Mouse (Mus musculus) CH12.LX (cell line): ENCODE results near the gene Tcte1. TPM values are rescaled to one million over a fixed set of nuclear protein-coding genes. Genes with fewer than 3 reads are reported as not detected.

Experiments used
- DNase-seq: peaks from one replicate; pipeline ENCODE4 v3.0.0-alpha.2; 2013; ENCODE audit errors: extremely low read depth
- H3K27ac ChIP-seq: 2 replicates; pipeline ENCODE4 v1.5.1; 2012; ENCODE audit warnings: low read depth, mild to moderate bottlenecking, control low read depth, moderate library complexity; ENCODE audit not compliant: insufficient read depth
- H3K27me3 ChIP-seq: replicated peaks from 2 replicates; pipeline ENCODE3; 2012; ENCODE audit warnings: inconsistent platforms
- H3K36me3 ChIP-seq, 2 experiments: replicated peaks in 1 of 2; 2 replicates each; pipeline versions ENCODE3 to v1.6.1; 2012; ENCODE audit warnings: inconsistent platforms in 1 of 2, low read length in 1 of 2, mild to moderate bottlenecking in 1 of 2, mixed read lengths in 1 of 2, moderate library complexity in 1 of 2; ENCODE audit not compliant: control insufficient read depth in 1 of 2, insufficient read depth in 1 of 2
- H3K4me1 ChIP-seq, 2 experiments: 2 replicates each; pipeline ENCODE4 v1.6.1; 2012; ENCODE audit warnings: inconsistent platforms in 1 of 2, moderate library complexity in 1 of 2; ENCODE audit not compliant: insufficient read depth in 2 of 2, control insufficient read depth in 1 of 2
- H3K4me2 ChIP-seq: 2 replicates; pipeline ENCODE4 v1.6.1; 2012; ENCODE audit warnings: low read depth, mild to moderate bottlenecking, control low read depth; ENCODE audit not compliant: poor library complexity, insufficient read depth, severe bottlenecking
- H3K4me3 ChIP-seq, 3 experiments: fragments of 150-350 bp in 1 of 3; sonication (generic) in 1 of 3; replicated peaks in 1 of 3; 2 replicates each; pipeline versions ENCODE3 to v1.5.1; 2011 to 2012; ENCODE audit warnings: low read depth in 2 of 3, low read length in 2 of 3, mild to moderate bottlenecking in 2 of 3, moderate library complexity in 2 of 3, control low read depth in 1 of 3, improper control_type of control experiment in 1 of 3, inconsistent platforms in 1 of 3, mixed read lengths in 1 of 3; ENCODE audit not compliant: poor library complexity in 1 of 3
- H3K79me2 ChIP-seq: replicated peaks from 2 replicates; pipeline ENCODE4 v1.6.1; 2012; ENCODE audit warnings: mild to moderate bottlenecking, moderate library complexity; ENCODE audit not compliant: control insufficient read depth, poor library complexity, insufficient read depth, severe bottlenecking; ENCODE audit errors: extremely low read depth
- H3K9ac ChIP-seq: 2 replicates; pipeline ENCODE4 v1.6.1; 2012; ENCODE audit warnings: low read depth, mild to moderate bottlenecking, control low read depth, moderate library complexity; ENCODE audit not compliant: insufficient read depth
- H3K9me3 ChIP-seq: replicated peaks from 2 replicates; pipeline ENCODE3; 2012; ENCODE audit warnings: low read length, inconsistent platforms, mixed read lengths
- BHLHE40 ChIP-seq: IDR thresholded peaks from 2 replicates; pipeline ENCODE4 v1.6.1; 2011; ENCODE audit warnings: mild to moderate bottlenecking, low read depth, low read length, improper control_type of control experiment
- CHD1 ChIP-seq: IDR thresholded peaks from 2 replicates; pipeline ENCODE4 v1.6.1; 2012; ENCODE audit warnings: low read depth, low read length, improper control_type of control experiment, inconsistent platforms
- CHD2 ChIP-seq: IDR thresholded peaks from 2 replicates; pipeline ENCODE4 v1.6.1; 2011; ENCODE audit warnings: low read length, improper control_type of control experiment
- CTCF ChIP-seq, 2 experiments: IDR thresholded peaks in 1 of 2; conservative IDR thresholded peaks in 1 of 2; 2 replicates each; pipeline ENCODE4 v1.5.1; 2011 to 2012; ENCODE audit warnings: low read depth in 2 of 2, low read length in 2 of 2, improper control_type of control experiment in 1 of 2, inconsistent platforms in 1 of 2, mild to moderate bottlenecking in 1 of 2, moderate library complexity in 1 of 2
- EP300 ChIP-seq: IDR thresholded peaks from 2 replicates; pipeline ENCODE4 v1.6.1; 2011; ENCODE audit warnings: low read length, improper control_type of control experiment
- JUN ChIP-seq: IDR thresholded peaks from 2 replicates; pipeline ENCODE4 v1.6.1; 2011; ENCODE audit warnings: low read depth, mild to moderate bottlenecking, low read length, improper control_type of control experiment, moderate library complexity; ENCODE audit not compliant: insufficient read depth
- MAFK ChIP-seq: IDR thresholded peaks from 2 replicates; pipeline ENCODE4 v1.6.1; 2011; ENCODE audit warnings: low read length, improper control_type of control experiment; ENCODE audit not compliant: insufficient replicate concordance
- MAX ChIP-seq: IDR thresholded peaks from 2 replicates; pipeline ENCODE4 v1.6.1; 2011; ENCODE audit warnings: low read length, improper control_type of control experiment
- PAX5 ChIP-seq: IDR thresholded peaks from 2 replicates; pipeline ENCODE4 v1.6.1; 2012; ENCODE audit warnings: low read length, inconsistent platforms, mixed read lengths
- POLR2A ChIP-seq: IDR thresholded peaks from 2 replicates; pipeline ENCODE4 v1.6.1; 2011; ENCODE audit warnings: low read depth, mild to moderate bottlenecking, improper control_type of control experiment, low read length
- RAD21 ChIP-seq: IDR thresholded peaks from 2 replicates; pipeline ENCODE4 v1.6.1; 2011; ENCODE audit warnings: low read depth, mild to moderate bottlenecking, low read length, improper control_type of control experiment, moderate library complexity
- RCOR1 ChIP-seq: conservative IDR thresholded peaks from 2 replicates; pipeline ENCODE4 v1.6.1; 2012; ENCODE audit warnings: low read depth, mild to moderate bottlenecking, inconsistent platforms, low read length, improper control_type of control experiment
- SIN3A ChIP-seq: IDR thresholded peaks from 2 replicates; pipeline ENCODE4 v1.6.1; 2012; ENCODE audit warnings: low read length, improper control_type of control experiment, inconsistent platforms
- TCF12 ChIP-seq: IDR thresholded peaks from 2 replicates; pipeline ENCODE4 v1.6.1; 2014; ENCODE audit warnings: low read depth, mild to moderate bottlenecking, inconsistent platforms, low read length, improper control_type of control experiment
- UBTF ChIP-seq: IDR thresholded peaks from 2 replicates; pipeline ENCODE4 v1.6.1; 2012; ENCODE audit warnings: low read depth, mild to moderate bottlenecking, inconsistent platforms, low read length, improper control_type of control experiment, moderate library complexity
- USF2 ChIP-seq: conservative IDR thresholded peaks from 2 replicates; pipeline ENCODE4 v1.6.1; 2011; ENCODE audit warnings: low read depth, low read length, improper control_type of control experiment
- dilution Hi-C: fragments of 300-500 bp; cut with MboI; formaldehyde crosslinking; loops from 2 replicates; pipeline ENCODE4 v1.14.3; 2020; ENCODE audit warnings: low sequenced_read_pairs; ENCODE audit not compliant: extremely low pct_unique_long_range_greater_than_20kb, extremely low pct_ligation_motif_present
- in situ Hi-C: fragments of 300-500 bp; cut with MboI; formaldehyde crosslinking; loops from 3 replicates; pipeline ENCODE4 v1.14.3; 2019; ENCODE audit warnings: low sequenced_read_pairs, low pct_ligation_motif_present, low pct_unique_long_range_greater_than_20kb, mixed read lengths
- polyA plus RNA-seq: library from polyadenylated mRNA; unstranded; fragments of >175 nt; gene quantifications from 2 replicates; pipeline ENCODE4 v1.2.1, GENCODE M21; 2012; ENCODE audit warnings: low read depth; ENCODE audit not compliant: insufficient read length
- total RNA-seq, 2 experiments: library from RNA; depleted of rRNA; stranded (reverse); fragments of 300-350 nt in 1 of 2; fragments of >200 nt in 1 of 2; gene quantifications; 2 replicates each; pipeline ENCODE4 v1.2.3; 2012 to 2014

The Tcte1 gene
- total and polyA plus RNA-seq, 3 experiments: not detected

DNA sequence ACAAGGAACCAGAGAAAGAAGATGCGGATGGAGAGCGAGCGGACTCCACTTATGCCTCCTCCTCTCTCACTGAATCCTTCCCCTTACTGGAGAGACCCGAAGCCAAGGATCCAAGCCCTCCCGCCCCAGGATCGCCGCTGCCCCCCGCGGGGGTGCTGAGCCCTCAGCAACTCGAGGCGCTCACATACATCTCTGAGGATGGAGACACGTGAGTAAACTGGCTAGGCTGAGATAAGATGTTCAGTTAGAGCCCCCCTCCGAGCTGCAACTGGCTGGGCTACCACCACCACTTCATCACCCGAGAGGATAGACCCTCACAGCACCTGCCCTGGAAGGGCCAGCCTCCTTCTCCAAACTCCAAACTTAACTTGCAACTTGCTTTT is 32.9 kb downstream of the Tcte1 start:
- peak overlapping the region; percentile 90 to 100 (median 99) for H3K4me3 ChIP-seq
- TF ChIP-seq MAFK (no peak), MAX (0 out of 2 replicates have a peak, but pooled peaks have one; percentile 13), USF2 (no peak), BHLHE40 (peak; percentile 6; the same call in 1 of the 2 replicates)
- TF ChIP-seq, all 38 proteins: peak for 2
- DNase-seq: no peak
- in situ Hi-C loops: loop anchor here (5.0 kb wide), 1 partner anchor 79 kb away; the partner anchor contains the start of gene Spats1
- H3K4me2 ChIP-seq: peak overlapping the region; percentile 55; the same call in 1 of the 2 replicates
- no peaks in the 10 kb centered on the region for H3K27me3 ChIP-seq
- peaks cover 25 to 44% of the 10 kb centered on the region in 2 experiments for H3K36me3 ChIP-seq
- H3K9me3 ChIP-seq: no peaks in the 10 kb centered on the region
- H3K4me1 ChIP-seq: peaks cover 22 to 52% of the 10 kb centered on the region in 2 experiments
- peak overlapping the region; percentile 99 for H3K9ac ChIP-seq
- peaks cover 41% of the 10 kb centered on the region for H3K79me2 ChIP-seq
- dilution Hi-C loops: no loop called here
- H3K27ac ChIP-seq: peak overlapping the region; percentile 99

- peaks cover 41% of the 10 kb centered on the region for H3K79me2 ChIP-seq
- DNase-seq: no peak
- H3K4me3 ChIP-seq: peak overlapping the region; percentile 90 to 100 (median 99)
- H3K9ac ChIP-seq: peak overlapping the region; percentile 99
- H3K4me1 ChIP-seq: peaks cover 20 to 50% of the 10 kb centered on the region in 2 experiments
- dilution Hi-C loops (no loop called here), in situ Hi-C loops (loop anchor here (5.0 kb wide), 1 partner anchor 79 kb away; the partner anchor contains the start of gene Spats1)
- no peaks in the 10 kb centered on the region for H3K27me3 ChIP-seq
- no peaks in the 10 kb centered on the region for H3K9me3 ChIP-seq
- H3K27ac ChIP-seq: peak overlapping the region; percentile 99
- TF ChIP-seq CHD1 (peak; percentile 91), UBTF (0 out of 2 replicates have a peak, but pooled peaks have one; percentile 10), TCF12 (no peak), RAD21 (no peak), CTCF (conservative IDR thresholded peaks at IDR 0.05 in 1 of 2, IDR thresholded peaks at IDR 0.05 in 1 of 2; ENCODE audit: low read depth in 2 of 2, low read length in 2 of 2) (no peak), PAX5 (no peak), RCOR1 (no peak), JUN (no peak), CHD2 (no peak), MAFK (no peak), SIN3A (no peak; the same call in 1 of the 2 replicates), EP300 (0 out of 2 replicates have a peak, but pooled peaks have one; percentile 19), POLR2A (no peak)
- peaks cover 27 to 48% of the 10 kb centered on the region in 2 experiments for H3K36me3 ChIP-seq
- peak overlapping the region; percentile 55; the same call in 1 of the 2 replicates for H3K4me2 ChIP-seq
These were observed 33.4 kb downstream of the Tcte1 start for GRCm38 (mm10) chr17:45556514-45557245.
